8 mouse cellular contexts compared by ENCODE assay signal in genomic region chr1:163930458-163930794, GRCm38 (mm10). TPM values are rescaled to one million over a fixed set of nuclear protein-coding genes. Genes with fewer than 3 reads are reported as not detected.
DNase-seq lines count a peak whose midpoint lies in the region; ATAC-seq and TF ChIP-seq lines count a peak whose summit lies in the region.

No protein-coding gene starts in this region.

- peaks cover 22% of the 10 kb centered on the region for H3K4me1 ChIP-seq in heart, embryonic 10.5 days
- peaks cover 5% of the 10 kb centered on the region for H3K4me1 ChIP-seq in cortical plate, adult 2 months (ENCODE audit: control insufficient read depth, insufficient read depth, low read length)
- peaks cover 12% of the 10 kb centered on the region for H3K4me1 ChIP-seq in midbrain, embryonic 14.5 days (ENCODE audit: control insufficient read depth, insufficient read depth, low read length)

- DNase-seq in heart, embryonic 10.5 days (ENCODE audit: low spot score) = no peak
- DNase-seq in heart, postnatal 10 days = no peak
- DNase-seq in A20 (ENCODE audit: low read depth, low spot score) = peak; percentile 57
- no peak for DNase-seq in midbrain, embryonic 14.5 days
- DNase-seq in urinary bladder, postnatal 10 days (ENCODE audit: low spot score) = no peak

- whole genome bisulfite sequencing in heart, embryonic 10.5 days = 2% methylated on average over 12 of the region's 12 CpGs
- 8% methylated on average over 12 of the region's 12 CpGs for WGBS in midbrain, embryonic 14.5 days

- no peaks in the 10 kb centered on the region for H3K27me3 ChIP-seq in heart, embryonic 10.5 days (ENCODE audit: insufficient read depth, poor library complexity, severe bottlenecking)
- H3K27me3 ChIP-seq in midbrain, embryonic 14.5 days (ENCODE audit: control insufficient read depth, insufficient read depth, low read length) = no peaks in the 10 kb centered on the region

- H3K9me3 ChIP-seq in heart, embryonic 10.5 days = no peaks in the 10 kb centered on the region
- H3K9me3 ChIP-seq in midbrain, embryonic 14.5 days (ENCODE audit: control insufficient read depth, low read length) = no peaks in the 10 kb centered on the region

- H3K4me3 ChIP-seq in heart, embryonic 10.5 days = peak overlapping the region; percentile 91
- H3K4me3 ChIP-seq in cortical plate, adult 2 months (ENCODE audit: insufficient read depth, low read length) = peak overlapping the region; percentile 62
- peak overlapping the region; percentile 93 for H3K4me3 ChIP-seq in midbrain, embryonic 14.5 days (replicated peaks; ENCODE audit: low read depth, low read length)

- peaks cover 23% of the 10 kb centered on the region for H3K36me3 ChIP-seq in heart, embryonic 10.5 days
- H3K36me3 ChIP-seq in midbrain, embryonic 14.5 days (ENCODE audit: control insufficient read depth, insufficient read depth, low read length) = peaks cover 22% of the 10 kb centered on the region

- peak overlapping the region; percentile 92 for H3K27ac ChIP-seq in heart, embryonic 10.5 days
- H3K27ac ChIP-seq in cortical plate, adult 2 months (ENCODE audit: insufficient read depth, low read length) = no peak overlapping the region
- peak overlapping the region; percentile 86; the same call in 1 of the 2 replicates for H3K27ac ChIP-seq in midbrain, embryonic 14.5 days (replicated peaks; ENCODE audit: low read depth, low read length)

- TF ChIP-seq CTCF in cortical plate, adult 2 months (IDR thresholded peaks at IDR 0.05; ENCODE audit: extremely low read depth, insufficient read depth, low read length) = no peak

- H3K4me2 ChIP-seq in midbrain, embryonic 14.5 days (ENCODE audit: low read length) = peak overlapping the region; percentile 80

- peak overlapping the region; percentile 96 for H3K9ac ChIP-seq in midbrain, embryonic 14.5 days (replicated peaks; ENCODE audit: low read length)

- no peak for TF ChIP-seq POLR2A in cortical plate, adult 2 months (IDR thresholded peaks at IDR 0.05; ENCODE audit: extremely low read depth, insufficient read depth, low read length)

- peak; percentile 30 for ATAC-seq in inflammation-experienced regulatory T-cells, adult 6 months
- ATAC-seq in midbrain, embryonic 14.5 days (ENCODE audit: low FRiP score, low TSS enrichment) = no peak; the same call in none of the 2 replicates
- ATAC-seq in cerebellum, adult (ENCODE audit: insufficient number of reproducible peaks, low FRiP score, low TSS enrichment) = no peak

- intact Hi-C loops in heart, postnatal 10 days (cut with DNase I) = loop anchor here (10.0 kb wide), 1 partner anchor 156 kb away; the partner anchor contains the start of gene Kifap3

RNA-seq across cellular contexts. Expression of gene Scyl3, which starts 1.5 kb away (rescaled TPM):
- polyA plus RNA-seq in heart, embryonic 10.5 days (2016; fragmentation: Nextera tagmentation; extraction: Ambion mirVana) = 11.4 and 16.4 TPM in 2 replicates
- total RNA-seq in heart, postnatal 10 days (2021) = 1 to 10 TPM; 9.0 to 9.1 TPM
- 23.8 and 24.1 TPM in 2 replicates for polyA plus RNA-seq in cortical plate, adult 2 months (2012; rRNA removed)
- 10 to 100 TPM; 20.6 to 24.9 (median 24.9) TPM for polyA plus RNA-seq in inflammation-experienced regulatory T-cells, adult 6 months (2017; shearing (Covaris generic))
- polyA plus RNA-seq in midbrain, embryonic 14.5 days (2014; fragmentation: Nextera tagmentation; extraction: Ambion mirVana) = 17.5 TPM in 2 replicates
